Mouse (Mus musculus): ENCODE measurements around the gene Avpi1.
"Not testable (repeated sequence)": the region's sequence is repeated elsewhere in the genome, so short reads cannot be mapped to it uniquely, and the experiment has no call there.

Avpi1 gene

DNA sequence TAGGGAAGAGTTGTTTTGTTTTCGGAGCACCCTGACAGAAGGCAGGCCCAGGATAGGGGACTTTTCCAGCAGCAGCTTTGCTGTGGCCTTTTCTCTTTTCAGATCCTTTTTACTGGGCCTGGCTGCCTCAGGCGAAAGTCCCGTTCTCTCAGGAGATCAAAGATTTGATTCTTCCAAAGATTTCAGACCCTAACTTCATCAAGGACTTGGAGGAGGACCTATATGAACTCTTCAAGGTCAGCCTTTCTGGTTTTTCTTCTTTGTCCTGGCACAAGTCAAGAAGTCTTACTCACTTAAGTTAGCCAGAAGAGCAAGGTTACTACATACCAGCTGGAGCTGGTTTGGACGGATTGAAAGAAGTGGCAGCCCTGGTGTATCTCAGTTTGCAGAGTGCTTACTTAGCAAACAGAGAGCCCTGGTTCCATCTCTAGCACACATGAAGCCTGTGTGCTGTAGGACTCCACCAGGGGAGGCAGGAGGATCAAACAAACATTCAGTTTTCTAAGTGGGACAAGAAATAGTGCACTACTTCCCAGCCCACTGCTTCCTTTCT is 13.0 kb downstream of the Avpi1 start:
- no peak for DNase-seq (ENCODE audit: low spot score in 2 of 2)

DNA sequence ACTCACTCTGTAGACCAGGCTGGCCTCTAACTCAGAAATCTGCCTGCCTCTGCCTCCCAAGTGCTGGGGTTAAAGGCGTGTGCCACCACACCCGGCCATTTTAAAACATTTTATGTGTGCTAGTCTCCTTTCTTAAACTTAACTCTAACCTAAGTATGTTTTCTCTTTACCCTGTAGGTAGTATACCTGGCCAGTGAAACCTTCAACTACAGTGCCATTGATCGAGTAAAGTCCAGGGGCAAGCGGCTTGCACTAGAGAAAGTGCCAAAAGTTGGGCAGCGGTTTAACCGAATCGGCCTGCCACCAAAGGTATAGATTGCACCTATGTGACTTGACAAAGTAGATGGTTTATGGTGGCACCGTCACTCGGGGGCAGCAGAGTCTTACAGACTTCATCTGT is 24.2 kb downstream of the Avpi1 start:
- DNase-seq (ENCODE audit: low spot score in 2 of 2) = no peak

DNA sequence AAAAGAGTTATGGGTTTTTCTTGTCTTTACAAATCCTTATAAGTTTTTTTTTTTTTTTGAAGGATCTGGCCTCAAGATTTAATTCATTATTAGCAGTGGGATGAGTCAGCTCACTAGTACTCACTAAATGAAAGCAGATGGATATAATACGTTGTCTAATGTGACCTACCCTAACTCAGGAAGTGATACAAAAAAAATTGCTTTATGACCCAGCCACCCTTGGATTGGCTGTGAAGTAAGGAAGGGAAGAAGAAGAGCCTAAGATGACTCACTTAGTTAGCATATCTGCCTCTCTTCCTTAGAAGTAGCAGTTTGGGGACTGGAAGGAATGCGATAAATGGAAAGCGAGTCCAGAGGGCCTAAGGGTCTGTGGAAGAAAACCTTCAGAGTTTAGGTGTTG is 29.5 kb downstream of the Avpi1 start:
- no peak for DNase-seq (ENCODE audit: low spot score in 2 of 2)

DNA sequence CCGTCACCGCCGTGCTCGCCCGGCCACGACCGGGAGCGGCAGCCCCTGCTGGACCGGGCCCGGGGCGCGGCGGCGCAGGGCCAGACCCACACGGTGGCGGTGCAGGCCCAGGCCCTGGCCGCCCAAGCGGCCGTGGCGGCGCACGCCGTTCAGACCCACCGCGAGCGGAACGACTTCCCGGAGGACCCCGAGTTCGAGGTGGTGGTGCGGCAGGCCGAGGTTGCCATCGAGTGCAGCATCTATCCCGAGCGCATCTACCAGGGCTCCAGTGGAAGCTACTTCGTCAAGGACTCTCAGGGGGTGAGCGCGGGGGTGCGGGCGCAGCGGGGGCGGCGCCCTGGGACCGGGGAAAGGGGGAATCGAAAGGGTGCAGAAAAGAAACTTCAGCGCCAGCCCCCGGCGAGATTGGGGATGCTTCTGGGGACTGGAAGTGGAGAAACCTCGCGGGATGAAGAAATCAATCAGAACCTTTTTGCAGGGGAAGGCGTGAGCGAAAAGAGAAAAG is 38.2 kb downstream of the Avpi1 start:
- DNase-seq (ENCODE audit: low spot score in 2 of 2) = peak in 1 of 2 experiments; percentile 13

DNA sequence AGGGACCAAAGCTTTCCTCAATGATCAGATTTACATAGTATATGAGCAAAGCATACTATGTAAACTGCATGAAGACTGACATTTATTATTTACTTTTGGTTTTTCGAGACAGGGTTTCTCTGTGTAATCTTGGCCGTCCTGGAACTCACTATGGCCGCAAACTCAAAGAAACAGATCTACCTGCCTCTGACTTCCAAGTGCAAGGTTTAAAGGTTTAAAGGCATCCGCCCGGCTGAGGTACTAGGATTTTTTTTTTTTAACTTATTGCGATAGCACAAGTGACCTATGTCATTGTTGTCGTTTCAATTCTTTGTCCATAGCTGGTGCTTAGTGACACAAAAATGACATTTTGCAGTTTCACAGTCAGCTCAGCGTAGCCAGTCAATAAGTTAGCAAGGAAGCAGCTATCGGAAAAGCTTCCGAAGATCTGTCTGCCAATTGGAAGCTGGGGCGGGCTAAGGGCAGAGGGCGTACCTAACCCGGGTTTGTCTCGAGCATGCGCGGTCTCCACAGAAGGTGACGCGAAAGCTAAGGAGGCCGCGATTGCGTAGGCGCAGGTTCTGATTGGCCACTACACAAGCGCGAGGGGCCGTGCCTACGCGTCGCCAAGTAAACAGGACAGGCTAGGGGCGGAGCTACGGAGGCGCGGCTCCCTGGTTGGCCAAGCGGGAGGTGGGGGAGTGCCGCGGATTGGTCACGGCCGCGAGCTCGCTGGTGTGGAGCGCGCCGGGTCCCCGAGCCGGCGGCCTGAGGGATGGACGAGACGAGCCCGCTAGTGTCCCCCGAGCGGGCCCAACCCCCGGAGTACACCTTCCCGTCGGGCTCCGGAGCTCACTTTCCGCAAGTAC is 38.9 kb downstream of the Avpi1 start, which contains the start of gene Pi4k2a:
Gene Pi4k2a, plus strand, starts transcription at position 723 of the 848 bp plus-strand sequence.
- DNase-seq (ENCODE audit: low spot score in 2 of 2) = peak; percentile 100

DNA sequence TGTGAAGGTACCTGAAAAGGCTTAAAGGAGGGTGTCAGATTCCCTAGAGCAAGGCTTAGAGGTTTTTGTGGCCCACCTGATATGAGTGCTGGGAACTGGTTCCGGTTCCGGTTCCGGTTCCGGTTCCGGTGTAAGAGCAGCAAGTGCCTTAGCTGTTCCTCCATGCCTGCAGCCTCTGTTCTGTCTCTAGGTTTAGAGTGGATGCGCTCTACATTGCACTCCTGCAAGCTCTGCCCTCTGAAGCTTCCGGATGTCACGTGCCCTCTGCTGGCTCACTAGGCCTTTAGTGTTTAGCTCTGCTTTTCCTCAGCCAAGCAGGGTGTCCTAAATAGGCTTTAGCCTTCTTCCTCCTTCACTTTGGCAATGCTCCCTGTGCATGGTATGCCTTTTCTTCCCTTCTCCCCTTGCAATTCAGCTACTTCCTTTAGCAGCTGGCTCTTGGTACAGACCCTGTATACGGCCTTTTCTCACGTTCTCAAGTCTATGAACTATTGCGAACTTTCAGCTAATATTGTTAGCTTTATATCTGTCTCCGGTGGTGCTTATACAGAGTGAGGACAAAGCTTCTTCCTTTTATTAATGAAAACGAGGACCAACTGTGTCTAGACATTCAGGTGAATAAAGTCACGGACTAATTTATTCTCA is 39.6 kb downstream of the Avpi1 start:
- peak; percentile 43 for DNase-seq (ENCODE audit: low spot score in 2 of 2)

DNA sequence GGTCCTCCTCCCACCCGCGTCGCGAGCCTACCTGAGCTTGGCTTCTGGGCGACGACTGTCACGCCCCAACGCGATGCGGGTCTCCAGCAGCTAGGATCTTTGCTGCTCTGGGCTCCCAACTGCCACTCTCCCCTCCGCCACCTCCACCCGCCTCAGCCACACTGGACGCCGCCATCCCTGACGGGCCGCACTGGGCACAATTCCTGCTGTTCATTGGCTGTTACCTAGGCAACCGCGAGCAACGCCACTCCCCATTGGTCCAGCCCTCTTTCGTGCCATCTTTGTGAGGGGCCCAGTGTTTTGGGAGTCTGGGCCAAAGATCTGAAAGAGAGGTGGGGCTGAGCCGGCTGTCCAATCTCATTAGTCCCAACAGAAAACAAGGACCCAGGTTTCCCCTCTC is 42.7 kb downstream of the Avpi1 start, which contains the start of gene Morn4:
Gene Morn4, minus strand, starts transcription at position 192 of the 400 bp plus-strand sequence.
- peak; percentile 95 for DNase-seq (ENCODE audit: low spot score in 2 of 2)

DNA sequence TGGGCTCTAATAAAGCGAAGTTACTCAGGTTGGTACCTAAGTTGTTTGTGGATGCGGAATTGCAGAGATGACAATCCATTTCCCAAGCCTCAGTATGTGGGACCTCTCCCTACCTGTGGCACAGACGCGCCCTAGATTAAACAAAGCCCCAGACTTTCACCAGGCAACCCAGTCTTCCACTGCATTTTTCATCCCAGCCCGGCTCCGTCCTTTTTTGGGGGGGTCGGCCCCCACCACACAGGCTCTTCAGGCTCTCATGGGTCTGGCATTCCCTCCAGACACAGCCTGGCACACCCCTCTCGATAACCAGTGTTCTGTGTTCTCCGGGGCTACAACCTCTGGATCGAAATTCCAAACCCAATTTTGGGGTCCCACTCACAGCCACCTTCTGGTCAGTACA is 43.2 kb downstream of the Avpi1 start:
- no peak for DNase-seq (ENCODE audit: low spot score in 2 of 2)

DNA sequence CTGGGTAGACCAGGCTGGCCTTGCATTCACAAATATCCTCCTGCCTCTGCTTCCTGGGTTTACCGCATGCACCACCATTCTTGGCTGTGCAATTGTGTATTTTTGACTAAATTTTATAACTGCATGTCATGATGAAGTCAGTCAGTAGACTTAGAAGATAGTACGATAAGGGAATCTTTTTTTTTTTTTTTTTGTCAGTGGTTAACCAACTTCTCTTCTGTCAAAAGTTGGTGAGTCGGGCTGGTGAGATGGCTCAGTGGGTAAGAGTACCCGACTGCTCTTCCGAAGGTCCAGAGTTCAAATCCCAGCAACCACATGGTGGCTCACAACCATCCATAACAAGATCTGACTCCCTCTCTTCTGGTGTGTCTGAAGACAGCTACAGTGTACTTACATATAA is 47.2 kb downstream of the Avpi1 start:
- DNase-seq (ENCODE audit: low spot score in 2 of 2) = not testable (repeated sequence)

DNA sequence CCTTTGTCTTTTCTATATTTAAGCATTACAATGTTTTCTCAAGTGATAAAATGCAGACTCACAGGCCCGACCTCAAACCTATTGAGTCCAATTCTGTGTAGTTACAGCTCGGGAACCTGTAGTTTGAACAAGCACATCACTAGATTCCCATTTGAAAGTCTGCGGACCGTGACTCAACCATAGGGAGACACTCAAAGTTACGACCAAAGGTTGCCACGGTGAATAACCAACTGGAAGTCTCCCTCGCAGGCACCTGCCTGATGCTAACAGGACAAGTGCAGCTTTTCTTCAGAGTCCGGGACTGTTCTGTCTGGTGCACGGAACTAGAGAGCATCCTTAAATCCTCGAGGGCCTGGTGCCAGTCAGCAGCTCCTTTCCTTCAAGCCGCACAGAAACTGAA is 48.4 kb downstream of the Avpi1 start:
- no peak for DNase-seq (ENCODE audit: low spot score in 2 of 2)

DNA sequence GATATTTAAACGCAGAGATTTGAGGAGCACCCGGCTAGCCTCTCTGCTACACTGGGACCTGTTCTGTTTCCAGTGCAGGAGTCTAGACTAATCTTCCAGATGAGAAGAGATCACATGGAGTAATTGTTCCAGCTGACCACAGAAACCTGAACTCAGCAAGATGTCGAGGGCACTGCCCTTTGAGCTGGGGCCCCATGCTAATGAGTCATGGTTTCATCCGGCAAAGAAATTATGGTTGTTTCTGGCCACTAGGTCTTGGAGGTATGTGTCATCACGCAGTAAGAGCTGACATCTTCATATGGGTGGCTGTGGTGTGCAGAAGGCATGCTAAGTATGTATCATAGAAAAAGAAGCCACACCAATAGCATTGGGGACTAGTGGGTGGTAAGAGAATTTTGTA is 48.9 kb downstream of the Avpi1 start:
- DNase-seq (ENCODE audit: low spot score in 2 of 2) = no peak

DNA sequence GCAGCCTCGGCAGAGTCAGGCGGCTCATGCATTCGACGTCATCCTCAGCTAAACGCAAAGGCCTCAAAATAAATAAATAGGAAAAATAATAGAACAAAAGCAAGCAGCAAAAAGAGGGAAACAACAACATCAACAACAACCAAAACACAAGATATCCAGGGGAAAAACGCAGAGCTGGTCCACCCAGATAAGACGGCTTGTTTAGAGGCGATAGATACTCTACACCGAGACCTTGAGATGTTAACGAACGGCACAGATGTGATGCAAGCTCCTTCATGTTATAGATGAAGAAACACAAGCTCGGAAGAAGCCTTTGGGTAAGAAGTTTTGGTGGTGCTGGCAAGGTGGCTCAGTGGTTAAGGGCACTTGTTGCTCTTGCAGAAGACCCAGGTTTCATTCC is 49.9 kb downstream of the Avpi1 start:
- no peak for DNase-seq (ENCODE audit: low spot score in 2 of 2)

DNA sequence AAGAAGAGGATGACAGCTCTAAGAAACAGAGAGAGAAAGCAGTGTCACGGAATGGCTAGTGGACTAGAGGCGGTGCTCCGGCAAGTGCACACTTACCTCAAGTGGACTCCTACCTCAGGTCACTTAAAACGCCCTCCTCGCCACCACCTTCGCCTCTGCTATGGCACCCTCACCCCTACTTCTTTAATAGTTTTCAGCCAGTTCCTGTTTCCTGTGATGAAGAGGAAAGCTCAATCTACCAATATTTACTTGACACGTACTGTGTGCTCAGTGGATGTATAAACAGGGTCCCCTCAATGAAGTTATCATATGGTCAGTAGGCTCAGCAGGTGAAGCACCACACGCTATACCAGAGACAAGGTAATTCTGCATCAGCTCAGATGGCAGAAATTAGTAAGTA is 50.3 kb downstream of the Avpi1 start:
- no peak for DNase-seq (ENCODE audit: low spot score in 2 of 2)

DNA sequence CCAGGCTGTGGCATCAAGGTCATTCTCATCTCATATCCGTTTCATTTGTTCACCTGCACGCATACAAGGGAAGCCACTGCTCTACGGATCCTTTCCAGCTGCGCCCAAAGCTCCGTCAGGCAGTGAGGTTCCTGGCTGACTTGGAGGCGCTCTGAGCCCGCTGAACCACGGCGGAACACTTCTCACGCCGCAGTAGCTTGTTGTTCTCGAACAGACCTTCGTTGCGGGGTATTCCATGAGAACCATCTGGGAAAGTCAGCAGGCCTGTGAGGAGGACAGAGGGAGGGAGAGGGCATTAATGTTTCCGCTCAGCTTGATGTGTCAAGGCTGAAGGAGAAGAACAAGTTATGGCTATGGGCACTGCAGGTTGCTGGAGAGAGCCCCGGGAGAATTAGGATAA is 52.9 kb downstream of the Avpi1 start:
- DNase-seq (ENCODE audit: low spot score in 2 of 2) = no peak

DNA sequence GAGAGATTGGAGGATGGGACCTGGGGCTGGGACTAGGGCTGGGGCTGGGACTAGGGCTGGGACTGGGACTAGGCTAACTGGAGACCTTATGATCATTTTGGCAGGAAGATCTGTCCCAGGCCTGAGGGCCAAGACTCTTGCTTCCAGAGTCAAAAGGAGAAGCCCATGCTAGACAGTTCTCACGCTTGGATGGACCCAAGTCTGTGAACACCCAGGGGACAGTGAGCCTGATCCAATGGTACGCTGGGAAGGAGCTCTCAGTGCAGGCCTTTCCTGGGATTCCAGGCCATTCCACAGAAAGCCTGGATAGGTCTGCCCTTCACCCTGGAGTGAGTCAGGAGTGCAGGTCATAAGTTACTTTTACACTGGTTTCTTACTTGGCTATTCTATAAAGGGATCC is 53.8 kb downstream of the Avpi1 start:
- DNase-seq (ENCODE audit: low spot score in 2 of 2) = no peak

All from right cerebral cortex, adult 2 months (tissue).